Mouse (Mus musculus) neural tube, embryonic 13.5 days (tissue): ENCODE measurements around the gene Pkd2l1. TPM values are rescaled to one million over a fixed set of nuclear protein-coding genes. Genes with fewer than 3 reads are reported as not detected.

Source experiments
- polyA plus RNA-seq: library from polyadenylated mRNA; unstranded; fragments of >200 nt; fragmentation: Nextera tagmentation; extraction: Ambion mirVana; gene quantifications from 2 replicates; pipeline ENCODE4 v1.2.1, GENCODE M21; 2015

The Pkd2l1 gene
- polyA plus RNA-seq, 1 experiment from 2014 or later = 2.3 TPM

Other genes with a start within 250 kb of the Pkd2l1 start
- gene Cpn1, start 205.9 kb downstream of the Pkd2l1 start, polyA plus RNA-seq = 0.21 and 0.43 TPM in 2 replicates
- not detected in 2 replicates for gene Cyp2c23, start 163.2 kb downstream of the Pkd2l1 start, polyA plus RNA-seq
- 20.2 and 20.4 TPM in 2 replicates for gene Erlin1, start 122.7 kb downstream of the Pkd2l1 start, polyA plus RNA-seq
- 58.5 and 61.2 TPM in 2 replicates for gene Chuk, start 85.0 kb downstream of the Pkd2l1 start, polyA plus RNA-seq
- 29.8 and 36.7 TPM in 2 replicates for gene Cwf19l1, start 56.6 kb downstream of the Pkd2l1 start, polyA plus RNA-seq
- gene Bloc1s2, start 46.0 kb downstream of the Pkd2l1 start, polyA plus RNA-seq = 168 and 171 TPM in 2 replicates
- gene Scd3, start 10.8 kb upstream of the Pkd2l1 start, polyA plus RNA-seq = 2.7 and 2.9 TPM in 2 replicates
- 255 and 272 TPM in 2 replicates for gene Scd2, start 101.2 kb upstream of the Pkd2l1 start, polyA plus RNA-seq
- gene Scd4, start 140.7 kb upstream of the Pkd2l1 start, polyA plus RNA-seq = 0.06 TPM in 1 of 2 replicates, not detected in the other
- 5.2 and 5.8 TPM in 2 replicates for gene Scd1, start 215.4 kb upstream of the Pkd2l1 start, polyA plus RNA-seq